Mouse (Mus musculus) regulatory T cell (primary cell): ENCODE measurements around the gene Fam184b.

Experiments used
- in situ Hi-C: fragments of 300-600 bp; cut with MboI, MseI; formaldehyde crosslinking; loops from one replicate; pipeline ENCODE4 v1.15.1; 2025; ENCODE audit warnings: high pct_unique_total_duplicates

The Fam184b gene

GRCm38 (mm10) chr5:45599056-45599455, 40.4 kb downstream of the Fam184b start:
- in situ Hi-C loops, result no loop called here

DNA sequence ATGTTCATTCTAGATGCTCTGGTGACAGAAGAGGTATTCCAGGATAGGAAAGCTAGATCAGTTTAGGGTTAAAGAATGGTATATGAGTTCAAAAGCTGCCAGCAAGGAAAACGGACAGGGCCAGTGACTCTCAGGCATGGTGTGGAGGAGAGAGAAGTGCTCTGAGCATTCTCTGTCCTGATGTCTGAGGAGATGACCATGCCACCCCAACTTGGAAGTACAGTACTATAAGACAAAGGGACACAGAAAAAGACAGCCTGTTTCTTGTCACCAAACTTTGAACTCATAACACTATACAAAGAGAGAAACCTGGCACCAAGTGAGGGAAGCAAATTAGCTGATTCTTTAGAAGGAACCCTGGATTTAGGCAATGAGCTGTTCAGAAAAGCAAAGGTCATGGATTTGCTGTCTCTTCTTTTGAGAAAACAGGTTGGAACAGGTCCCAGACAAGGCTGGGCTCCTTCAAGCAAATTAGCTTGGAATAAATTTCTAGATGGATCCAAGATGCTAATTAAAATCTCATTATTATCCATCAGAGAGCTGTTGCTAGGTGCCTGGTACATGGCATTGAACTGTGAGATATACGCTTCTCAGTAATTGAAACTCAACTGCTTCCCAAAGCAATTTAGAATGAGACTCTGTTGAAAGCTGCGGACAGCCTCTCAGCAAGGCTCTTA, 43.9 kb downstream of the Fam184b start:
- in situ Hi-C loops, result no loop called here

DNA sequence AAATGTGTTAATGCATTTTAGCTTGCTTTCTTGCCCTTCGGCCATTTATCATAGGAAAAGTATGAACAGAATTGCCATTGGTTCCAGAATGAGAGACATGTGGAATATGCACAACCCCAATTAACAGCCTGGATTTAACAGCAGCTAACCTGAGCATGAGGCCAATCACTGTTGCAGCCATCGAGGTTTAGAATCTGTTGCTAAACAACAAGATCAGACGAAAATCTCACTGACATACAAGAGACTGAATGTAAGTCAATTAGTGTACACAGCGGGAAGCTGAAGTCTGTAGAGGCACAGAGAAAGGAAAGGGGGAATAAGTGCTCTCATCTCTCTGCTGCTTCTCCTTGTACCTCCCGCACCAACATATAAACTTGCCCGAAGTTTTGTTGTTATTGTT, 46.1 kb downstream of the Fam184b start:
- in situ Hi-C loops, result no loop called here

DNA sequence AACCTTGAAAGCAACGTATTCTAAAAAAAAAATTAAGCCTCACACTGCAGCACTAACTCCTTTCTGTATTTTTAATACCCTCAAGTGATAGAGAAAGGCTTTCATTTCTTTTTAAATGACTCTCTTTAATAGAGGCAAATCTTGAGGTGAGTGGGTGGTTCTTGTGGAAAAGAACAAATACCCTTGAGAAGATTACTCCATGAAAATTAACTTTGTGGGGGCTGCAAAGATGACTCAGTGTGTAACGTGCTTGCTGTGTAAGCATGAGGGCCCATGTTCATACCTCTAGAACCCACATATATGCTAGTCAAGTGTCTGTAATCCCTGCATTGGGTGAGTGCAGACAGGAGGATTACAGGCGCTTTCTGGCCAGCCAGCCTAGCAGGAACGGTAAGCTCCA, 49.3 kb downstream of the Fam184b start:
- in situ Hi-C loops, result no loop called here

DNA sequence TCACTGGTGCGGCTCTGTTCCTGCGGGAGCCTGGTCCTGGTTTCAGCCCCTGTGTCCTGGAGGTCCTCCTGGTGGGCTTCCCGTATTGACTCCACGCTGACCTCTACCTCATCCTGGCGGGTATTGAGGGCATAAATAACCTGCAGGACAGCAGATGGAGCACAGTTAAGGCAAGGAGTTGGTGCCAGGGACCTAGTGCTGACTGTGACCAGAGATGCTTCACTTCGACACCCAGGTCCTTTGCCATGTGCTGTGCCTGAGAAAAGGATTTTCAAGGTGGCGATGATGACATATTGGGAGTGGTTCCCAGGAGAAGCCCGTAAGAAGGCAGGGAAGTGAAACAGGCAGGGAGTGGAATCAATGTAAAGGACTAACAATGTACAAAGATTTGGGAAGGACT, 54.8 kb downstream of the Fam184b start:
- in situ Hi-C loops, result no loop called here

DNA sequence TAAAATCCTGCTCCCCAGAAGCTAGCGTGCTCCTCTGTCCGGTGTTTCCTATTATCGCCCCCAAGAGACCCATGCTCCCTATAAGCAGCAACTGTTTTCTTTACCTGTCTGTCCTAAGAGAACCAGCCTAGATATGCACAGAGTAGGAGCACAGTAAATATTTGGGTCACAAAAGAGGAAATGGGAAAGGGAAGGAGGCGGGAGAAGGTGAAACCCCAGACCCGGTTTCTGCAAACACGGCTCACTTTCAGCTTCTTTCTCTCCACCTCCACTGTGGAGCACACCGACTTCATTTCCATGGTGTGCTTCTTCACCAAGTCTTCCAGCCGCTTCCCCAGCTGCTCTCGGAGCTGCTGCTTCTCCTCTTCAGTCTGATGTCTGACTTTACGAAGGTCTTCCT, 59.1 kb downstream of the Fam184b start:
- in situ Hi-C loops, result no loop called here

GRCm38 (mm10) chr5:45577376-45577775, 62.0 kb downstream of the Fam184b start:
- in situ Hi-C loops, result no loop called here

DNA sequence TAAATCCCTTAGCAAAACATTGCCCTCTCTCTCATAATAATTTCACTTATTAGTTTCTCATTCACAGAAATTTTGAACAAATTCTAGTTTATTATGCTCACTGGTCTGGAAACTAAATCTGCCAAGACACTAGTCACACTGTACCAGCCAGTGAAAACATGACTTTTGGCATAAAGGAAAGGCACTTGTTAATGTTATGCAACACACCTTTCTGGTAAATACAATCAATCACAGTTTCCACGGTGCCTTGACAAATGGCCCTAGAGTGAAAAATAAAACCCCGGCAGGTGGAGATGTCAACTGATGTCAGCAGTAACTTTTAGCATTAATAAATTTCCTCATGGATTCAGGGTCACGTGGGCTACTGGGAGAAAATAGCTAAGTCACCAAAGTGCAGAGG, 62.7 kb downstream of the Fam184b start:
- in situ Hi-C loops, result no loop called here

- in situ Hi-C loops, result no loop called here
Observed at GRCm38 (mm10) chr5:45572816-45573215, 66.6 kb downstream of the Fam184b start.

DNA sequence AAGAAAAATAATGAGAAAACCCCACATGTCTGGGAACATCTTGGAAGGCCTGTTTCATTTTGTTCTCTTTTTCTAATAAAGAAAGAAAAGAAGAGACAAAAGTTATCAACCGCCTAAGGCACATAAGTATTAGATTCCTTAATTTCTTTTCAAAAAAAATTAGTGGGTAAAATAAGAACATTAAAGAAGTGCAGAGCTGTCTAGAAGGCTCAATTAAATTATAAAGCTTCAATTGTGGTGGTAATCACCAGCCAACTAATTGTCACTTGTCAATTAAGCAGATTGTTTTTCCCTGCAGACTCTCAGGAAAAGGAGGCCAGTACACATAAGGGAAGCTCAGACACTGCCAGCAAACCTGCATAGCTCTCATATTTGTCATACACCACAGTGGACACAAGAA, 73.6 kb downstream of the Fam184b start:
- in situ Hi-C loops, result no loop called here

GRCm38 (mm10) chr5:45564054-45564453, 75.4 kb downstream of the Fam184b start:
- in situ Hi-C loops, result no loop called here

- in situ Hi-C loops, result no loop called here
Observed at GRCm38 (mm10) chr5:45549586-45549985, 89.8 kb downstream of the Fam184b start.

GRCm38 (mm10) chr5:45543374-45543773, 96.0 kb downstream of the Fam184b start:
- in situ Hi-C loops, result no loop called here

DNA sequence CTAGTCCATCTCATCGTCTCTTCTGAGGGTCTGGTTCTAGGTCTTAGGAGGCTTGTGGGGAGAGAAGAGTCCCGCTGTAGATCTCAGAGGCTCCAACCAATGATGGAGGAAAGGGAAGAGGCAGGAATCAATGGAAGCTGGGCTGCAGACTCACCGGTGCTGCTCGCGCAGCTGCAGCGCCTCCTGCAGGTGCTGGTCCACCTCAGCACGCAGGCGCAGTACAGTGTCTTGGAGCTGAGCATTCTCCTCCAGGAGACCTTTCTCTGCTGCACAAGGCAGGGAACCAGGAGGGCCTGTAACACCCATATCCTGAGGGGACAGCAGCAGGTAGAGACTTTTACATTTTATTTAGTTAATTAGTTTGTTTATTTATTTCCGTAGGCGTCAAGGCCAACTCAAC, 99.9 kb downstream of the Fam184b start:
- in situ Hi-C loops, result loop anchor here (10.0 kb wide), 1 partner anchor 805 kb away; no protein-coding TSS in a partner anchor

- in situ Hi-C loops, result loop anchor here (10.0 kb wide), 1 partner anchor 810 kb away; no protein-coding TSS in a partner anchor
Observed at GRCm38 (mm10) chr5:45535177-45535576, 104.2 kb downstream of the Fam184b start.

DNA sequence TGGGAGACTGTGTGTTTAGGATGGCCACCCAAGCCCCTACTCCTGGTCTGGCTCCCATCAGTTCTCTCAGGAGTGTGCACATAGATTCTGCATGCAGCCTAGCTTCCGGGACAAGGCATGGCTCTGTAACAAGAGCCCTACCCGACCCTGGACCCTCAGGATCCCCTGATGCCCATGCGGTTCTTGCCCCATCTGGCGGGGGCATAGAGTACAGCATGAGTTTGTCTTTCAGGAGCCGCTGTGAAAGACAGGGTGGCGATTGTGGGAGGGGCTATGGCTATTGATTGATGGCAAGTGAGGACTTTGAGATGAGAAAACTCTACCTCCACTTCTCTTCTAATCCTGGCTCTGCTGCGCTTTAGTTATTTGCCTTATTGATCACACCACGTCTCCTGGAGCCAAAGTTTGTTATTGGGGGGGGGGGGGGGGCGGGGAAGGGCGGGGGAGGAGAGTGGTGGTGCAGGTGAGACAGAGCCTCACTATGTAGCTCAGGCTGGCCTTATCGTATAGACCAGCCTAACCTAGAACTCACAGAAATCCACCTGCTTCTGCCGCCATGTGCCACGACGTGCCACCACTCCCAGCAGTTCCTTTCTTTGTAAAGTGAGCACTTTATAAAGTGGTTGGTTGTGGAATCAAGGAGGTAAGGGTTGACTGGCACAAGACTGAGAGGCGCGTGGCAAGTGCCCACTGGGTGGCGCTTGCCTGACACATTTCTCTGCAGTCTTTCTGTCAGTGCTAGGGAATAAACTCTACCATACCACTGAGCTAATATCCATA, 104.9 kb downstream of the Fam184b start:
- in situ Hi-C loops, result loop anchor here (10.0 kb wide), 1 partner anchor 810 kb away; no protein-coding TSS in a partner anchor

GRCm38 (mm10) chr5:45529696-45530095, 109.7 kb downstream of the Fam184b start:
- in situ Hi-C loops, result loop anchor here (10.0 kb wide), 2 partner anchors 135 to 815 kb away; partner anchors contain the start of gene Ncapg

DNA sequence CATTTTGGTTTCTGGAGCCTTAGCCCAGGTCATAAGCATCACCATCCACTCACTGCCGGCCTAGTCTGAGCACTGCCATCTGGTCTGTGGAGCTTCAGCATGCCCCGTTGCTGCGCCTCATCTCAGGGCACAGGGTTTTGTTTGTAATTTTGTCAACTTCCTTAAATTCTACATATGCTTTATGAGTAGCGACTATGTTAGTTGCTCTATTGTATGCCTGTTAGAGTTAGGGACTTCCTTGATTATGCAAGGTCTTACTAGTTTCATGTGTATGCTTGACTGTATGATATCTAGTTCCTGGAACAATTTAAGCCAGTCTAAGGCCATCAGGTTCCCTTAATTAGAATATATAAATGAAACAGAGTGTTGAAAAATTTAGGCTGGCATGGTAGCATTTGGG, 113.1 kb downstream of the Fam184b start:
- in situ Hi-C loops, result loop anchor here (10.0 kb wide), 1 partner anchor 138 kb away; the partner anchor contains the start of gene Ncapg

GRCm38 (mm10) chr5:45525101-45525500, 114.3 kb downstream of the Fam184b start:
- in situ Hi-C loops, result loop anchor here (10.0 kb wide), 1 partner anchor 140 kb away; the partner anchor contains the start of gene Ncapg

- in situ Hi-C loops, result loop anchor here (10.0 kb wide), 1 partner anchor 143 kb away; the partner anchor contains the start of gene Ncapg
Observed at GRCm38 (mm10) chr5:45521601-45522000, 117.8 kb downstream of the Fam184b start.

GRCm38 (mm10) chr5:45520809-45521110, 118.7 kb downstream of the Fam184b start:
- in situ Hi-C loops, result loop anchor here (10.0 kb wide), 1 partner anchor 144 kb away; the partner anchor contains the start of gene Ncapg

- in situ Hi-C loops, result loop anchor here (10.0 kb wide), 1 partner anchor 145 kb away; the partner anchor contains the start of gene Ncapg
Observed at GRCm38 (mm10) chr5:45519960-45520808, 119.2 kb downstream of the Fam184b start, which contains the start of gene Med28. Med28 (plus strand) TSS chr5:45520229.
